Mouse (Mus musculus): ENCODE measurements around the gene Pde7b. TPM values are rescaled to one million over a fixed set of nuclear protein-coding genes. Genes with fewer than 3 reads are reported as not detected.

The Pde7b gene
- polyA plus RNA-seq (2015; fragmentation: Nextera tagmentation; extraction: Ambion mirVana), result 3.7 and 4.5 TPM in 2 replicates

DNA sequence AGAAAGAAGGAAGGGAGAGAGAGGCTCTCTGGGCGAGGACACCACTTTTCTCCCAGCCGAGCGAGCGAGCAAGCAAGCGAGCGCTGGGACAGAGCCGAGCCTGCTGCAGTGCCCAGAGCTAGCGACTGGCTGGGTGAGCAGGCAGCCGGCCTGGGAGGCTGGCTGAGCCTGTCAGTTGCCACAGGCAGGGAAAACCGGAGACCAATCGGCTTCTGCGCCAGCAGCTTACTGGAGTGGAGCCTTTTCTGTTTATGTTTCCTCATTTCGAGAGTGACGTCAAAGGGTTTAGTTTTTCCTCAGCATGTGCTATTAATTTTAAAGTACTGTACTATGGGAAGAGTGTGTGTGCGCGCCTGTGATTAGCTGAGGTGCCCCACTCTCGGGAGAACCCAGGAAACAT lies at the start of gene Pde7b:
Gene Pde7b (minus strand): TSS at position 173 of the 400 bp plus-strand sequence.
- ATAC-seq (replicated peaks), result peak; percentile 95
- H3K4me2 ChIP-seq (replicated peaks), result peak within 1 kb of the TSS; percentile 49
- peak within 1 kb of the TSS; percentile 35 for H3K9ac ChIP-seq (replicated peaks)
- H3K4me3 ChIP-seq, result peak within 1 kb of the TSS; percentile 33
- WGBS, result 11% methylated on average over 17 of the region's 17 CpGs
- H3K4me1 ChIP-seq, result peaks cover 33% of the 10 kb centered on the region
- no peaks in the 10 kb centered on the region for H3K9me3 ChIP-seq
- H3K27me3 ChIP-seq, result no peaks in the 10 kb centered on the region
- H3K36me3 ChIP-seq, result no peaks in the 10 kb centered on the region
- H3K27ac ChIP-seq (replicated peaks), result peak within 1 kb of the TSS; percentile 39; the same call in 1 of the 2 replicates

DNA sequence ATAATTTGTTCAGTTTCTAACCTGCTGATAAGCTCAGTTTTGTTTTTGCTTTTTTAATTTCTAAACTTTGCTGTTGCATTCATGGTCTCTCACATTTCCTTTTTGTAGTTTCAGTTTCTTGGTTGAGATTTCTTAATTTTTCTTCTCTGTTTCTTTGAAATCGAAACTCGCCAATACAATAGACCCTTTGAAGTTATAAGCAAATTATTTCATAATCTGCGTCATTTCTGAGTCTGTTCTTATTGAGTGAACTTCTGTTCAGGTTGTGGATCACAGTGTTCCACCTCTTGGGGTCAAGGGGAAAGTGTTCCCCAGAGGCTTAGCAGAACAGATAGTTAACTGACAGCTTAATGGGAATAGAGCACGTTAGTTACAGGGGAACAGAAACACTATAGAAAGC lies 47.2 kb upstream of the Pde7b start:
- WGBS, result 80% methylated on average over 4 of the region's 4 CpGs
- no peaks in the 10 kb centered on the region for H3K36me3 ChIP-seq
- no peaks in the 10 kb centered on the region for H3K9me3 ChIP-seq
- H3K27me3 ChIP-seq, result no peaks in the 10 kb centered on the region
- H3K27ac ChIP-seq (replicated peaks), result no peak overlapping the region
- ATAC-seq (replicated peaks), result no peak
- no peaks in the 10 kb centered on the region for H3K4me1 ChIP-seq
- H3K9ac ChIP-seq (replicated peaks), result no peak overlapping the region
- no peak overlapping the region for H3K4me3 ChIP-seq
- H3K4me2 ChIP-seq (replicated peaks), result no peak overlapping the region

DNA sequence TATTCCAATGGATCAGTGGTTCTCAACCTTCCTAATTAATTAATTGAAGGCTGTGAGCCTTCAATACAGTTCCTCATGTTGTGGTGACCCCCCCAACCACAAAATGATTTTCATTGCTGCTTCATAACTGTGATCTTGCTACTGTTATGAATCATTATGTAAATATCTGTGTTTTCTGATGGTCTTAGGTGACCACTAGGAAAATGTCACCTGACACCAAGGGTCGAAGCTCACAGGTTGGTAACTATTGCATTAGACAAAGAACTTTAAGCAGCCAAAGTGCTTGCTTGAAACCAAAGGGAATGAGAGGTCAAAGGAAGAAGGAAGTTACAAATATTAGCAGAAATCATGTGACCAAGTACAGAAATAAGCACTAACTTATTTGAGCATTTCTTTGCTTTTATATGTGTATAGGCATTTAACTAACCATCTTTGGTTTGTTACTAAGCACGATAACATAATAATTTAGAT lies 45.6 kb upstream of the Pde7b start:
- H3K4me2 ChIP-seq (replicated peaks), result no peak overlapping the region
- ATAC-seq (replicated peaks), result no peak
- H3K9me3 ChIP-seq, result no peaks in the 10 kb centered on the region
- H3K27ac ChIP-seq (replicated peaks), result no peak overlapping the region
- no peak overlapping the region for H3K9ac ChIP-seq (replicated peaks)
- no peaks in the 10 kb centered on the region for H3K27me3 ChIP-seq
- H3K36me3 ChIP-seq, result no peaks in the 10 kb centered on the region
- 86% methylated on average over 2 of the region's 2 CpGs for WGBS
- H3K4me3 ChIP-seq, result no peak overlapping the region
- no peaks in the 10 kb centered on the region for H3K4me1 ChIP-seq

DNA sequence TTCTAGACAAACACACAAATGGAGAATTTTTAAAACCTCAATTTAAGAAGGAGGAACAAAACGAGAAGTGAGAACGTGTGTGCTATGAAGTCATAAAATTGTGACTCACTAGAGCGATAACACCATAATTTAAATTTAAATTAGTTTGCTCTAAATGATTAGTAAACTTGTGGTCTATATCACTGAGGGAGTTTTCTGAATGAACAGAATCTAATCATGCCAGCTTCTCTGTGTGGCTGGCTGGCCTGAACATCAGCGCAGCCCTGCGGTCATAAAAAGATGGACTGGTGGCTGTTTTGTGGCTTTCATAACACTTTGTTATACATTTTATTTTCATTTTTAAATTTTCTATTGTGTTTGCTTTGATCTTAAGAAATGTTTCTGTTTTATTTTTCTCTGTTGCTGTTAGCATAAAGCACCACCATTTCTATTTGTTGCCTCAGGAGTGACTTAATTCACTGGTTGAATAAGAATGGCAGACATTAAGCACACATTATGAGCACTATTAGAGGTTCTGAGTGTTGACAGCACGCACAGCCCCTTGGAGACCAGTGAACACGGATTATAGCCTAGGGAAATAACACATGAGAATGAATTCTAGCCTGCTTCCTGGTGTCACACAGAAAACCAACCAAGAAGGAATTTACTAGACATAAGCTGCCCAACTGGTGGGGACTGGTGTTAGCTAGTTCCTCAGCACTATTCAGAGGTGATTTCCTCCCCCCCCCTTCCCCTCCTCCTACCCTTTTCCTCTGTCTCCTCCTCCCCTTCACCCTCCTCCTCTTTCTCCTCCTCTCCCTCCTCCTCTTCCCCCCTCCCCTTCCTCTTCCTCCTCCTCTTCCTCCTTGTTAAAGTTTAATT lies 44.9 kb upstream of the Pde7b start:
- Histone ChIP-seq H3K9me3 (no peaks in the 10 kb centered on the region), H3K4me1 (no peaks in the 10 kb centered on the region), H3K4me2 (replicated peaks) (no peak overlapping the region), H3K27me3 (no peaks in the 10 kb centered on the region), H3K4me3 (no peak overlapping the region), H3K27ac (replicated peaks) (no peak overlapping the region), H3K36me3 (no peaks in the 10 kb centered on the region), H3K9ac (replicated peaks) (no peak overlapping the region)
- no peak for ATAC-seq (replicated peaks)
- WGBS, result 68% methylated on average over 7 of the region's 7 CpGs

DNA sequence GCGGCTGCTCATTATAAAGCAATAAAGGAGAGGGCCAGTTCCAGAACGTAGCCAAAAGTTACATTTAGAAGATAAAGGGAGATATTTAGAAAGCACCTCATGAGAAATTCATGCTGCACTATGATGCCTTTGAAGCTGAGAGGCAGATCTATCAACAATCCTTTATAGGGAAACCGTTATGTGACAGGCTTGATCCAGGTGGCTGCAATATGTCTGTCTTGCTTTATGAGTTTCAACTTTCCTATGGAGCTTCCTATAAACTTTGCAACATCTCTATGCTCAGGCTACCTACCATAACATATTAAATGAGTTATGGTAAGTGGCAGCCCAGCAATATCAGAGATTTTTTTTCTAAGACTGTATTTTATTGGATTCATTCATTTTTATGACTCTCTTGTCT lies 39.5 kb upstream of the Pde7b start:
- Histone ChIP-seq H3K27me3 (no peaks in the 10 kb centered on the region), H3K36me3 (no peaks in the 10 kb centered on the region), H3K27ac (replicated peaks) (no peak overlapping the region), H3K4me2 (replicated peaks) (no peak overlapping the region), H3K9me3 (no peaks in the 10 kb centered on the region), H3K4me3 (no peak overlapping the region), H3K4me1 (no peaks in the 10 kb centered on the region), H3K9ac (replicated peaks) (no peak overlapping the region)
- WGBS, result 77% methylated on average over 3 of the region's 3 CpGs
- no peak for ATAC-seq (replicated peaks)

DNA sequence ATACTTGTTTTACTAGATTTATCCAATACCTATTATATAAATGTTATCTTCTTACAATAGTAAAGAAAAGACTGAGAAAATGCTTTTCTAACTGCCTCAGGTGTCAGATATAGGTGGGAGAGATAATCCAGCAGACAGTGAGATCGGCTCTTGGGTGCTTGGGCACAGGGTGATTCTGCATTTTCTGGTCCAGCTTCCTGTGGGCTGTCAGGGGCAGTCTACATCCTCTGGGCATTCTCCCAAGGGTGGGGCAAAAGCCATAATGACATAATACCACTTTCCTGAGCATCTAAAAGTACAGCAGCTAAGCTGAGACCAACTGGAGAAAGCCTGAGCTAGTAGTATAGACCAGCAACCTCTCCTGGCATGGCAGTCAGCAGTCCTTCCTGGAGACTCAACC lies 34.1 kb upstream of the Pde7b start:
- 88% methylated on average over 1 of the region's 1 CpGs for WGBS
- H3K4me2 ChIP-seq (replicated peaks), result no peak overlapping the region
- no peaks in the 10 kb centered on the region for H3K9me3 ChIP-seq
- no peak for ATAC-seq (replicated peaks)
- H3K27ac ChIP-seq (replicated peaks), result no peak overlapping the region
- H3K9ac ChIP-seq (replicated peaks), result no peak overlapping the region
- H3K36me3 ChIP-seq, result no peaks in the 10 kb centered on the region
- H3K4me1 ChIP-seq, result no peaks in the 10 kb centered on the region
- H3K4me3 ChIP-seq, result no peak overlapping the region
- no peaks in the 10 kb centered on the region for H3K27me3 ChIP-seq

DNA sequence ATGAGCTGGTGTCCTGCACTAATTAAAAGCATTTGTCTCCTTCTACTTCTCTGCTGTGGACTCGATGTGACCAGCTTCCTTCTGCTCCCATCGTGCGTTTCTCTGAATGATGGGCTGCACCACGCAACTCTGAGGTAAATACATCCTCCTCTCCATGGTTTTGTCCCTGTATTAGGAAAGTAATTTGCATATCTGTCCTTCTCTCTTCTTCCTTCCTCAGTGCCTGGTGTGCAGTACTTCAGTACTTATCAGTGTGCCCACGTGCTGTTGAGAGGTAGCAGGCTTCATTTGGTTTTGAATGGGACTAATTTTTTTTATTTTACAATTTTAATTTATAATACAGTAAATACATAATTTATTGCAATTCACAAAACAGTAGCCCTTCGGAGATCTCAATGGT lies 33.4 kb upstream of the Pde7b start:
- 83% methylated on average over 6 of the region's 6 CpGs for WGBS
- no peaks in the 10 kb centered on the region for H3K36me3 ChIP-seq
- no peak overlapping the region for H3K27ac ChIP-seq (replicated peaks)
- H3K9ac ChIP-seq (replicated peaks), result no peak overlapping the region
- H3K27me3 ChIP-seq, result no peaks in the 10 kb centered on the region
- H3K4me3 ChIP-seq, result no peak overlapping the region
- no peak overlapping the region for H3K4me2 ChIP-seq (replicated peaks)
- no peaks in the 10 kb centered on the region for H3K4me1 ChIP-seq
- H3K9me3 ChIP-seq, result no peaks in the 10 kb centered on the region
- ATAC-seq (replicated peaks), result no peak

DNA sequence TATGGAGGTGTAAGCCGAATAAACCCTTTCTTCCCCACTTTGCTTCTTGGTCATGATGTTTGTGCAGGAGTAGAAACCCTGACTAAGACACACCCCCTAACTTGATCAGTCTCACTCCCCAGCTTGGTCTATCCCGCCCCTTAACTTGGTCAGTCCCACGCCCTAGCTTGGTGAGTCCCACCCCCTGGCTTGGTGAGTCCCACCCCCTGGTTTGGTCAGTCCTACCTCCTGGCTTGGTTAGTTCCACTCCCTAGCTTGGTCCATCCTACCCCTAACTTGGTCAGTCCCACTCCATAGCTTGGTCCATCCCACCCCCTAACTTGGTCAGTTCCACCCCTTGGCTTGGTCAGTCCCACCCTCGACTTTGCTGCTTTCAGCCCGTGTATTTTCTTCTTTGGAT lies 31.3 kb upstream of the Pde7b start:
- ATAC-seq (replicated peaks), result no peak
- no peak overlapping the region for H3K4me3 ChIP-seq
- WGBS, result 95% methylated on average over 5 of the region's 5 CpGs

DNA sequence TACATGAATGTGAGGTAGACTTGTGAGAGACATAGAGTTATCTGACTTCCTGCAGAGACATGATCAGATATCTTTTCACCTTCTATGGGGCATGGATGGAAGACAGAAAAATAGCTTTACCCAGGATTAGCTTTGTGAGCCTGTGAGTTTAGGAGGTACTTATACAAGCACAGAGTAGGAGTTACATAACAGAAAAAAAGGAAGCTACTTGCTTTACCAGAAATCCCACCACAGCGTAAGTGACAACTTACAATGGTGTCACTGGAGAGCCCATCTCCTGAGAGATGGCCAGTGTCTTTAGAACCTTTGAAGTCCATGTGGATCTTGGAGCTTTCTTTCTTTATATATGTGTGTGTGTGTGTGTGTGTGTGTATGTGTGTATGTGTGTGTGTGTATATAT lies 28.0 kb upstream of the Pde7b start:
- Histone ChIP-seq H3K27me3 (no peaks in the 10 kb centered on the region), H3K4me2 (replicated peaks) (no peak overlapping the region), H3K36me3 (no peaks in the 10 kb centered on the region), H3K9ac (replicated peaks) (no peak overlapping the region), H3K4me3 (no peak overlapping the region), H3K9me3 (no peaks in the 10 kb centered on the region), H3K4me1 (no peaks in the 10 kb centered on the region), H3K27ac (replicated peaks) (no peak overlapping the region)
- 100% methylated on average over 1 of the region's 1 CpGs for WGBS
- ATAC-seq (replicated peaks), result no peak

More for the DNA sequence above, 31.3 kb upstream of the Pde7b start:
- Histone ChIP-seq H3K27me3 (no peaks in the 10 kb centered on the region), H3K4me1 (no peaks in the 10 kb centered on the region), H3K27ac (replicated peaks) (no peak overlapping the region), H3K36me3 (no peaks in the 10 kb centered on the region), H3K9me3 (no peaks in the 10 kb centered on the region), H3K9ac (replicated peaks) (no peak overlapping the region), H3K4me2 (replicated peaks) (no peak overlapping the region)

DNA sequence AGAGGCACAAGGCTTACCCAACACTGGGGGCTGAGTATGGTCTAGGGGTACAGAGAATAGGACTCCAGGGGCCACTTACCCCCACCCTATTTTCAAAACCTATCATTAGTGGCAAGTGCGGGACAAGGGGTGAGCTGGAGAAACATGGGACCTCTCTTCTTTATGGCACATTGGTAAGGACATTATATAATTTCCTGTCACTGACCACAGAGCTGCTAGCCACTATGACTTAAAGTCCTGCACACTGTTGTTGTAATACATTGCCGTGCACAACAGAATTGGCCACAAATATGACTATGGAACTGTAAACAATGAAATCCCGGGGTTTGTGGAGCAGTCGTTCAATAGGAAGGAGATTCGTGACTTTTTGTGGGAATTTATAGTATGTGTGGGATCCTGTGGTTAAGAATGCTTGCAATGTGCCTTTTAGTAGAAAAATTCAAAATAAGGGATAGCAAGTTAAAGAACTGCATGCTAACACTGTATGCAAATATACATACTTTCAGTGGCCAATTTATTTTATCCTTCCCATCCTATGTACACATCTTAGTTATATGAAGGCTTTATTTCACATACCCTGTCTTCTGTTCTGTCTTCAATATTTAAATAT lies 25.9 kb upstream of the Pde7b start:
- Histone ChIP-seq H3K9me3 (no peaks in the 10 kb centered on the region), H3K36me3 (no peaks in the 10 kb centered on the region), H3K9ac (replicated peaks) (no peak overlapping the region), H3K4me1 (no peaks in the 10 kb centered on the region), H3K4me3 (no peak overlapping the region), H3K27me3 (no peaks in the 10 kb centered on the region), H3K27ac (replicated peaks) (no peak overlapping the region), H3K4me2 (replicated peaks) (no peak overlapping the region)
- 93% methylated on average over 5 of the region's 5 CpGs for WGBS
- ATAC-seq (replicated peaks), result no peak

DNA sequence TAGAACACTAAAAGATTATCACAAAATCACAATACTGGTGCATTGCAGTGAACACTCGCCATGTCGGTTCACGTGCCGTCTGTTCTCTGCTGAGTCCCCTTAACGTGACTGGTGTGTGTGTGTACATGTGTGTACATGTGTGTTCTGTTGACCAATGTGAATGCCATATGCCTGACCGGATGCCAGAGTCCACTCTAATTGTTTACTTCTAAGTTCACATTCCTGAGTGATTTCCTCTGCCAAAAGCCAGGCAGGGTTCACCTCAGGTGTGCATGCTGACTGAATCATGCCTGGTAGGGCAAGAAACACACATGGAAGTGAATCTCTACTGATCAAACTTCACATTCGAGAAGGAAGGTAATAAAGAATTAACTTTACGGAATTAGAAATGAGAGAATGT lies 24.1 kb upstream of the Pde7b start:
- Histone ChIP-seq H3K4me1 (no peaks in the 10 kb centered on the region), H3K4me2 (replicated peaks) (no peak overlapping the region), H3K9ac (replicated peaks) (no peak overlapping the region), H3K36me3 (no peaks in the 10 kb centered on the region), H3K9me3 (no peaks in the 10 kb centered on the region), H3K27me3 (no peaks in the 10 kb centered on the region), H3K4me3 (no peak overlapping the region), H3K27ac (replicated peaks) (no peak overlapping the region)
- ATAC-seq (replicated peaks), result no peak
- 95% methylated on average over 8 of the region's 8 CpGs for WGBS

DNA sequence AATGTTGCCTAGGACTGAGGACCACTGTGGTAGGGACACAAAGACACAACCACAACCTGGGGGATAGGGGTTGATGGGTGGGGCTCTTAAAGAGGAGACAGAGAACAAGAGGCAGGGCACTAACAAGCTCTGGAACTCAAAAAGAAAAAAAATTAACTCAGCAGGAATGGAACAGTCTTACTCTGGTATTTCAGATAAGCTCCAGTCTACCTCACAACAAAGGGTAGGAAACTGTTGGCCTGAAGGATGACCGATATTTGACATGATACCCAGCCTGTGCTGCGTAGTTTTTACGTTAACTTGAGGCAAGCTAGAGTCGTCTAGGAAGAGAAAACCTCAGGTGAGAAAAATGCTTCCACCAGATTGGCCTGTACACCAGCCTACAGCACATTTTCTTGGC lies 22.4 kb upstream of the Pde7b start:
- WGBS, result 94% methylated on average over 4 of the region's 4 CpGs
- no peaks in the 10 kb centered on the region for H3K27me3 ChIP-seq
- no peaks in the 10 kb centered on the region for H3K36me3 ChIP-seq
- no peak overlapping the region for H3K4me3 ChIP-seq
- no peak overlapping the region for H3K4me2 ChIP-seq (replicated peaks)
- no peaks in the 10 kb centered on the region for H3K9me3 ChIP-seq
- no peak for ATAC-seq (replicated peaks)
- no peak overlapping the region for H3K27ac ChIP-seq (replicated peaks)
- H3K9ac ChIP-seq (replicated peaks), result no peak overlapping the region
- H3K4me1 ChIP-seq, result no peaks in the 10 kb centered on the region
